Mouse (Mus musculus) stomach, postnatal 0 days (tissue): ENCODE measurements around the gene Gm20909. TPM values are rescaled to one million over a fixed set of nuclear protein-coding genes. Genes with fewer than 3 reads are reported as not detected.
"Not testable (repeated sequence)": the region's sequence is repeated elsewhere in the genome, so short reads cannot be mapped to it uniquely, and the experiment has no call there.

Experiments used
- ATAC-seq: fragments of 200-750 bp; cut with Nextera tagmentation; 2 replicates; pipeline ENCODE4 v1.8.0; 2017; ENCODE audit not compliant: low FRiP score, low TSS enrichment
- DNase-seq: peaks from one replicate; pipeline ENCODE4 v3.0.0-alpha.2; 2016; ENCODE audit warnings: low spot score
- H3K27ac ChIP-seq: fragments of 300-500 bp; sonication (generic); replicated peaks from 2 replicates; pipeline ENCODE4 v1.5.1; 2014; ENCODE audit warnings: mild to moderate bottlenecking, control low read depth
- H3K27me3 ChIP-seq: fragments of 300-500 bp; sonication (generic); 2 replicates; pipeline ENCODE4 v1.6.1; 2014; ENCODE audit warnings: low read length; ENCODE audit not compliant: control insufficient read depth, insufficient read depth
- H3K36me3 ChIP-seq: fragments of 300-500 bp; sonication (generic); 2 replicates; pipeline ENCODE4 v1.6.1; 2014; ENCODE audit warnings: low read length, mixed read lengths; ENCODE audit not compliant: control insufficient read depth, insufficient read depth
- H3K4me1 ChIP-seq: fragments of 300-500 bp; sonication (generic); replicated peaks from 2 replicates; pipeline ENCODE4 v1.6.1; 2014; ENCODE audit warnings: antibody characterized with exemption; ENCODE audit not compliant: control insufficient read depth, insufficient read depth
- H3K4me2 ChIP-seq: fragments of 300-500 bp; sonication (generic); replicated peaks from 2 replicates; pipeline ENCODE4 v1.6.1; 2014; ENCODE audit warnings: low read depth, mild to moderate bottlenecking, control low read depth, moderate library complexity
- H3K4me3 ChIP-seq: fragments of 300-500 bp; sonication (generic); 2 replicates; pipeline ENCODE4 v1.5.1; 2014; ENCODE audit warnings: low read depth, low read length, control low read depth
- H3K9ac ChIP-seq: fragments of 300-500 bp; sonication (generic); 2 replicates; pipeline ENCODE4 v1.6.1; 2014; ENCODE audit warnings: mild to moderate bottlenecking, low read length, control low read depth, mixed read lengths
- H3K9me3 ChIP-seq: fragments of 300-500 bp; sonication (generic); 2 replicates; pipeline ENCODE4 v1.6.1; 2016; ENCODE audit warnings: low read length; ENCODE audit not compliant: control insufficient read depth
- WGBS: fragments of 180-500 bp; shearing (Covaris S2); extraction: QIAGEN DNeasy Blood & Tissue Kit; methylation state at CpG from one replicate; pipeline ENCODE4 v1.1.7; 2014; 5-methylcytosine and 5-hydroxymethylcytosine counted together
- polyA plus RNA-seq: library from polyadenylated mRNA; unstranded; fragments of >200 nt; fragmentation: Nextera tagmentation; extraction: Ambion mirVana; gene quantifications from 2 replicates; pipeline ENCODE4 v1.2.1, GENCODE M21; 2015

Gm20909 gene
- polyA plus RNA-seq, result not detected in 2 replicates

GRCm38 (mm10) chrY:21164270-21164669 lies at the start of gene Gm20909:
TSS of gene Gm20909 (plus strand) at chrY:21164570.
- H3K9me3 ChIP-seq, H3K4me1 ChIP-seq, DNase-seq, H3K9ac ChIP-seq, H3K27ac ChIP-seq, H3K36me3 ChIP-seq, H3K27me3 ChIP-seq, H3K4me2 ChIP-seq, ATAC-seq, H3K4me3 ChIP-seq: not testable (repeated sequence)
- no CpG with 5 or more reads among the region's 4 CpGs for WGBS

Other genes starting within 250 kb of the Gm20909 start
- gene Gm29866, start 170.9 kb upstream of the Gm20909 start, polyA plus RNA-seq, result not detected in 2 replicates
- not detected in 2 replicates for gene Gm20865, start 77.0 kb downstream of the Gm20909 start, polyA plus RNA-seq